Mouse (Mus musculus) retina, postnatal 1 day (tissue): ENCODE measurements around the gene Padi4.

Experiments
- DNase-seq: peaks from one replicate; pipeline ENCODE4 v3.0.0-alpha.2; 2012

Padi4 gene

GRCm38 (mm10) chr4:140774025-140774800, at the start of gene Padi4:
Gene Padi4 (minus strand): TSS chr4:140774236.
- DNase-seq = no peak

GRCm38 (mm10) chr4:140821988-140822387, 48.0 kb upstream of the Padi4 start:
- DNase-seq = peak; percentile 74

- DNase-seq = no peak
These were observed 43.4 kb upstream of the Padi4 start for GRCm38 (mm10) chr4:140817413-140817812.

- DNase-seq = no peak
These were observed 42.2 kb upstream of the Padi4 start for GRCm38 (mm10) chr4:140815996-140816917.

- DNase-seq = no peak
These were observed 41.5 kb upstream of the Padi4 start for GRCm38 (mm10) chr4:140815496-140815895.

- peak; percentile 38 for DNase-seq
These were observed 40.5 kb upstream of the Padi4 start for GRCm38 (mm10) chr4:140814241-140815225.

- DNase-seq = peak; percentile 48
These were observed 39.5 kb upstream of the Padi4 start for GRCm38 (mm10) chr4:140813358-140814185.

GRCm38 (mm10) chr4:140812609-140813008, 38.6 kb upstream of the Padi4 start:
- DNase-seq = peak; percentile 52

- DNase-seq = no peak
These were observed 38.2 kb upstream of the Padi4 start for GRCm38 (mm10) chr4:140812191-140812590.

GRCm38 (mm10) chr4:140810458-140811260, 36.6 kb upstream of the Padi4 start, which contains the start of gene Padi3:
Gene Padi3 (minus strand): TSS chr4:140810648.
- DNase-seq = no peak

GRCm38 (mm10) chr4:140809118-140809517, 35.1 kb upstream of the Padi4 start:
- no peak for DNase-seq

- DNase-seq = no peak
These were observed 30.6 kb upstream of the Padi4 start for GRCm38 (mm10) chr4:140804601-140805000.

GRCm38 (mm10) chr4:140801364-140801763, 27.3 kb upstream of the Padi4 start:
- no peak for DNase-seq

GRCm38 (mm10) chr4:140796786-140797185, 22.8 kb upstream of the Padi4 start:
- DNase-seq = no peak

GRCm38 (mm10) chr4:140794678-140795077, 20.6 kb upstream of the Padi4 start:
- DNase-seq = no peak

- no peak for DNase-seq
These were observed 19.8 kb upstream of the Padi4 start for GRCm38 (mm10) chr4:140793795-140794194.

- no peak for DNase-seq
These were observed 18.5 kb upstream of the Padi4 start for GRCm38 (mm10) chr4:140792584-140792983.

GRCm38 (mm10) chr4:140791071-140791470, 17.0 kb upstream of the Padi4 start:
- no peak for DNase-seq

- no peak for DNase-seq
These were observed 15.9 kb upstream of the Padi4 start for GRCm38 (mm10) chr4:140789983-140790382.

GRCm38 (mm10) chr4:140788983-140789382, 14.9 kb upstream of the Padi4 start:
- DNase-seq = peak; percentile 68

GRCm38 (mm10) chr4:140788264-140788663, 14.2 kb upstream of the Padi4 start:
- DNase-seq = no peak
